Mouse (Mus musculus) gastrocnemius, adult 8-10 months (tissue): Measurements from ENCODE around the gene Fkbp1a. TPM values are rescaled to one million over a fixed set of nuclear protein-coding genes. Genes with fewer than 3 reads are reported as not detected.

ENCODE experiments used
- DNase-seq, 2 experiments: peaks; one replicate each; pipeline ENCODE4 v3.0.0; 2022; ENCODE audit warnings: low spot score in 2 of 2
- total RNA-seq, 4 experiments: library from RNA; stranded (reverse); gene quantifications; 2 replicates each; pipeline ENCODE4 v1.2.4; 2022

Fkbp1a gene
- total RNA-seq, result 100 to 1,000 TPM; 185 to 209 (median 194) TPM

DNA sequence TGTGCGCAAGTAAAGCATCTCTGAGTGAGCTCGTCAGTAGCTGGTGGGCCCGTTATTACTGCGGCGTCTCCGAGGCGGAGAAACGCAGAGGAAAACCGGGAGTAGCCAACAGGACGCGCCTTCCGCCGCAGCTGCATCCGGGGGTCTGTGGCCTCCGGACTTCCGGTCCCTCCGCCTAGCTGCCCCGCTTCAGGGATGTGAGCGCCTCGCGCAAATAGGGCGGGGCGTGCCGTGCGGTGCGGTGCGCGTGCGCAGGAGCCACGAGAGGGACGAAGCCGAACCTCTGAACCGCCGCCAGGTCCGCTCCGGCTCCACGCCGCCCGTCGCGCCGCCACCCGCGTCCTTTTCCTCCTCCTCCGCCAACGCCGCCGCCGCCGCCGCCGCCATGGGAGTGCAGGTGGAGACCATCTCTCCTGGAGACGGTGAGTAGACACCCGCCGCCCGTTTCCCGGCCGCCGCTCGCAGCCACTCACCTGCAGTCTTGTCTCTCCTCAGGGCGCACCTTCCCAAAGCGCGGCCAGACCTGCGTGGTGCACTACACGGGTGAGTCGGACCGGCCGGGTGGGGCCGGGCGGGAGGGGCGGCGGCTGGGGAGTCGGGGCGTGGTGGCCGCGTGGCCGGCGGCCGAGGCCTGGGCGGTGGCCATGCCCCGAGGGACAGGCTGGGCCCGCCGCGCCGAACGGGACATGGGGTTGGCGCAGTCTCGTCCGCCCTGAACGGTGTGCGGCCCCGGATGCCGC is at the start of gene Fkbp1a:
Gene Fkbp1a (plus strand): TSS at position 161 of the 740 bp plus-strand sequence.
- DNase-seq, result peak; percentile 94 to 97

DNA sequence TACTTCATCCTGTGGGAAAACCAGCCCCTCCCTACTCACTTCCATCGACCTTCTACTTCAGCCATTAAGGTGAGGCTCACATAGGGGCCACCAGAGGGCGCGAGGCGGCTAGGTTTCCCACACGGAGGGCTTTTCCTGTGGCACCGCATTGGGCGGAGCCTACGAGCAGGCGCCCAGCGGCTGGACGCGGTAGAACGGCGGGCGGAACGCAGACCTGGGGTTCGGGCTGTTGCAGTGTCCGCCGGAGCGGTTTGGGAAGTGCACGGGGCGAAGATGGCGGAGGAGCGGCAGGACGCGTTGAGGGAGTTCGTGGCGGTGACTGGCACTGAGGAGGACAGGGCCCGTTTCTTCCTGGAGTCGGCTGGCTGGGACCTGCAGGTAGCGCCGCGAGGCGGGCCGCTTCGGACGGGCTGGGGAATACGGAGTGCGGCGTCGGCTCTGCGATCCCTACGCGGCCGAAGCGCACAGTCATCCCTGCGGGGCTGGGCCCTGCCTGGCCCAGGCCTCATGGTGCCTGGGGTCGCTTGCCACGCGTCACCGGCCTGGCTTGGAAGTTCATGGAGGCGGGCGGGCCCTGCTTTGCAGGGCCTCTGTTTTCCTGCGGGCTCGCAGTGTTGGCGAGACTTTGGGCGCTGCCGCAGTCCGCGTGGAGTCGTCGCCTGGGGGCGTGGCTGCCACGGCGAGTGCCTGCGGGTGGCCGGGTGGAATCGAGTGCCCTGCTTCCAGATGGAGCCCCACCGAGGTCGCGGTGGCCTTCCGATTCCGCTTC is 48.1 kb upstream of the Fkbp1a start, which contains the start of gene Nsfl1c:
Gene Nsfl1c (plus strand): TSS at position 148 of the 769 bp plus-strand sequence.
- peak; percentile 85 to 91 for DNase-seq

DNA sequence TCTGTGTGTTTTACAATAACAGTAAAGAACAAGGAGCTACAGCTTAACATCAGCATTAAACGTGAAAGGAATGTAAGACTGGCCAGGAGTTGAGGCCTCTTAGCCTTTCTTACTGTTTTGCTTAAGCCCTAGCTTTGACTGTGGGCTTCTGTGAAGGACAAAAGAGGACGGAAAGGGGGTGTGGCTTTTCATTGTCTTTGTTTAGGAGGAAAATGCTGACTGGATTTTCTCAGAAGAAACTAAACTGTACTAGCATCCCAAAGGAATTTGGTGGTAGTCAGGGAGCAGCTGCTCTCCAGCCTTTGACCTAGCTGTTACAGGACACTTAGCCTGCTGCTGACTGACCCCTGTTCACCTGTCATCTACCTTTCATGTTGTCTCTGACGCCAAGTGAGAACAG is 43.9 kb upstream of the Fkbp1a start:
- DNase-seq, result no peak

DNA sequence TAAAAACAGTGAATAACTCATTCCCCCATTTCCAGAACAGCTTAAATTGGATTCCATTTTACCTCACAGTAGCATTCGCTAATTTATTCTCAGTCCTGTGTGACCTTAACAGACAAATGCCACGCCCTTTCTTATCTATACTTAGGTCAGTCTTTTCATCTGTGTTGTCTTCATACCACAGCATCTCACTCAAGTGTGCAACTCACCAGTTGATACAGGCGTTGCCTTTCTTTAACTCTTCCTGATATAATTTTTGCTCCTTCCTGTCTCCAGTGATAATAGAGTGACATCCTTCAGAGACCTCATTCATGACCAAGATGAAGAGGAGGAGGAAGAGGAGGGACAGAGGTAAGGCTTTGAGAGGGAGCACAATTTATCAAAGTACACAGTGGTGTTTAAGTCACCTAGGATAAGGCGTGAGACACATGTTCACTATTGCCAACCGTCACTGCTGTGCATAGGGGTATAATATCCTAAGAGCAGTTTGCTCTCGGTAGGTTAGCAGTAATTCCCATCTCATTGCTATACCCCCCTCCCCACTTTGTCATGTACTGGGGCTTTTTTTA is 41.8 kb upstream of the Fkbp1a start:
- no peak for DNase-seq

DNA sequence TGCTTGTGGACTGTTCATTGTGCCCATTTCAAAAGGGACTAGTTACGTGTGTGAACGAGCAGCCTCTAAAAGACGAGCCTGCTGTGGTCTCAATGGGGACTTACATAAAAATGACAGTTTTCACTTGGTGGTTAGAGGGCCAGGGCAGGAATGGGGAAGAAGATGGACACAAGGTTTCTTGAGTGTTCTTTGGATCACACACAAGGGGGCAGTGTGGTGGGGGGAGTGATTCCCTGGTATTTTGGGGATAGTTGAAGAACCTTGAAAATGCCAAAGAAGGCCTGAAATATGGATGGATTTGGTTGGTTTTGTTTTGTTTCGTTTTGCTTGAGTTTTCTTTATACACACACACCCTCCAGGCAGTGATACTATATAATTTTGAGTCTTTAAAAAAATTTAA is 38.1 kb upstream of the Fkbp1a start:
- no peak for DNase-seq

DNA sequence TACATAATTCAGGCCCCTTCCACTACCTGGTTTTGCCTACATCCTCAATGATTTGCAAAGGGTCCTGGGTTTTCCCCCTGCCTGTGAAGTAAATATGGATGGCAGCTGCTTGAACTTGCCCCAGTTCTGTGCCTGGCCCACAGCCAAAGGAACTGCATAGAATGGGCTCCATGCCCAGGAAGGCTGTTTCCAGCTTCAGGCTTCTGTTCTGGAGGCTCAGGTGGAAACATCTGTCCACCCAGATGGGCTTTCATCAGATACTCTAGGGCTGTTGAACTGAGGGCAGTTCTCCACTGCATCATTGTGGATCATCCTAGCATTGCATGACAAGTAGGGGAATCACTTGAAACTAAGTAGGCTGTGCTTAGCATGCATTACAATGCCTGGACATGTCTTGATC is 30.1 kb upstream of the Fkbp1a start:
- peak; percentile 22 to 38 for DNase-seq

DNA sequence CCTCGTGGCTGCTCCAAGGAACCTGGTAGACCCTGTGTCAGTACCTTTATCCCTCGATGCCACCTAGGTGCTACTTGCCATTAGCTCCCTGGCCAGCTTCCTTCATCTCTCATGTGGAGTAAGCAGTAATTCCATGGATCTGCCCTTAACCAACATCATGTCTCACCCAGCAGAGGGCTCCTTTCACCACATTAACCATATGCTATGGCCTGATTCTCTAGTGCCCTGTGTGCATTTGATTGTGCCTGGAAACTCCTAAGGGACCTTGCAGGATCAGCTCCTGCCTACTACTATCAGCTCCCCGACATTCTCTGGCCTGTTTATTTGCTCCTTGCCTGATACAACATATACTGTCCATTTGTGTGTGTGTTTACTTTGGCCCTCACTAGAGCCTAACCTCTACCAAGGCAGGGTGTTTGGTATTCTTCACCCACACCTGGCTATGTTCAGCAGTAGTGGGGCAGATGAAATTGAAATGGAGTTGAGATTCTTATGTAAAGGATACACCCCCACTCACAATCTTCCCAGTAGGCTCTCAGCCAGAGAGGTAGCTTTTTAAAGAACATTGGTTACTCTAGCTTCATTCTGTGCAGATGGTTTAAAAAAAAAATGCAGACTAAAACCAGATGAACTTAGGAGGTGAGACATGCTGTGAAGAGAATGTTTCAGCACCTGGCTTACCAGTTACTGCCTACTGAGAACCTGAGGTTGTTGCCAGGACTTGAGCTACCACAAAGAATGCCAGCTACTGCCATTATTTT is 28.6 kb upstream of the Fkbp1a start:
- DNase-seq, result no peak

DNA sequence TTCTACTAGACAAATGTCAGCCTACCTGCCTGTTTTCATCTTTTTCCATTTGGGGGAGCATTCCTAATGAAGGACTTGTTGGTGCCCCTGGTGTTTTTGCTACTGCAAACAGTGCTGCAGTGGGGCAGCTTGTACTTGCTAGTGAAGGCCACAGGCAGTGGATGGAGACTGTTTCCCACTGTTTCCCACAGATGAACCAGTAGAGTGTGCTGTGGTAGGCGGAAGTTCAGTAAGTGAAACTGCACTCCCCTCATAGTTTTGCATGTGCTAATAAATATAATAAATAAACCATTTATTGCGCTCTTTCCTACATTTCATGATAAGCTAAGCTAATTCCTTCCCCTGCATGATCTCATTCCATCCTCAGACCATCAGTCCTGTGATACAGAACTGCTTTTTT is 23.3 kb upstream of the Fkbp1a start:
- DNase-seq, result no peak

DNA sequence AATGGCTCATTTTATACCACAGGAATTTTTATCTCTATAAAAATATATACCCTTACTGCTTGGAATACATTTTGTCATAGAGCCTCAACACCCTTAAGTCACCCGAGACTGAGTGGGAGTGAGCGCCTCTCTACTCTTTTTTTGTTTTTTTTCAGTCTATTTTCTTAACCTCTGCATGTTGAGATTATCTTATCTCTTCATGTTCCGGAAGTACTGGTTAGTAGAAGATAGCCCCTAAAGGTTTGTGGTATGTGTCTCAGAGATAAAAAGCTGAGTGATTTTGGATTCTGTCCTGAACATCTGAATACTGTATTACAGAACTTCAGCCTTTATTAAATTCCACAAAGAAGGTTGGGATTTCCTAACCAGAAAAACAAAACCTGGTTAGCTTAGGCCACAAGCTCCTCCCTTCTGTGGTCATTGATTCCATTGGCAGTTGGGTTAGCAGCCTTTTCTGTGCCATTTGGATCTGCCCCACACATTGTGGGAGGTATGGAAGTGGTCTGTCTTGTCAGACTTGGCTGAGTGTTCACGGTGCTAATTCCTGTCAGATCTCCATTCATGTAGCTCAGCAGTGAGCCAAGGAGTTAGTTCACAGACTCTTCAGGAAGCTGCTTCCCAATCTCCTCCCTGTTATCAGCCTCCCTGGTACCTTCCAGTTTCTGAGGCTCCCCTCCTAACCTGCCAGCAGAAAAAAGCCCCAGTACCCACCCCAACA is 17.8 kb upstream of the Fkbp1a start:
- DNase-seq, result no peak

DNA sequence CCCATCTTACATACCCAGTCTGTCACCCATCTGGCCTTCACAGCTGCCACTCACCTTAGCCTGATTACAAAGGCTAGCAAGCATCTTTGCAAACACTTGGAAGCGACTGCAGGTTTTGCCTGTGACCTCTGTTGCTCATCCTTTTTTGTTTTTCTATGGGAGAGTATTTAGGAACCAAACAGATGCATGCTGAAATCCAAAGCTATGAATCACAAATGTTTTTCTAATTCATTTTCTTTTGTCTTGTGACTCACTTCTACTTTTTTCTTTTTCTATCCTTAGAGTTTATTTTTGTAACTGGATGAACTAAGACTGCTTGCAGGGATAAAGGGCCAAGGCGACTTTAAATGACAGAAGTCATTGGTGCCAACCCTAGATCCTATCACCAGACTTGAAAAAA is 16.8 kb upstream of the Fkbp1a start:
- no peak for DNase-seq

DNA sequence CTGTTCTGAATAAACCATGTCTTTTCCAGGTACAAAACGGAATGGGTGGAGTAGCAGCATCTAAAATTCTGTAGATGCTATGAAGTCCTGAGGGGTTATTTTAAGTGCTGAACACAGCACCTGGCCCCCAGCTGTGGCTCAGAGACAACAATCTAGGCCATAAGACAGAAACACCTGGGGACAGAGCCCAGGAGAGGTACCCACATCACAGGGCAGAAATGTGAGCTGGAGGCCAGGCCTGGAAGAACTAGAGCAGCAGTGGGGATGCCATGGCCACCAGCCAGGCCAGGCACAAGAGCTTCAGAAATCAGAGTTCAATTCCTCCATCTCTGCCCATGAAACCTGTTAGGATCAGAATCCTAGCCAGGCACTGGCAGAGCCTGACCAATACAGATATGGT is 14.2 kb upstream of the Fkbp1a start:
- DNase-seq, result no peak

DNA sequence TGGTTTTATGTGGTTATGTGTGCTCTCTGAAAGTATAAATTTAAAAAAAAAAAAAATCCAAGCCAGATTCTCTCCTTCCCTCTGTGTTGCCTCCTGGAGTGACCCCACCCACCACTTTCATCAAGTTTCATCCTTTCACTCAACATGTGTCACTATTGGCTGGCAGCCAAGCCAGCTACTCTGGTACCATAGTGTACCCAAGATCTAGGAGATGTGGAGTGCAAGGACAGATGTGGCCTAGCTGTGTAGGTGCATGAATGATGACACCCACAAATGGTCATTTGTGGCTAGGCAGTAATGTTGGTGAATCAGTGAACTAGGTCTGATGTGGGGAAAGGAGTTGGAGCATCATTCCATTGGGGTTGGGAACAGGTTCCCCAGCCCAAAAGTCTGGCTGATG is 13.1 kb upstream of the Fkbp1a start:
- no peak for DNase-seq

DNA sequence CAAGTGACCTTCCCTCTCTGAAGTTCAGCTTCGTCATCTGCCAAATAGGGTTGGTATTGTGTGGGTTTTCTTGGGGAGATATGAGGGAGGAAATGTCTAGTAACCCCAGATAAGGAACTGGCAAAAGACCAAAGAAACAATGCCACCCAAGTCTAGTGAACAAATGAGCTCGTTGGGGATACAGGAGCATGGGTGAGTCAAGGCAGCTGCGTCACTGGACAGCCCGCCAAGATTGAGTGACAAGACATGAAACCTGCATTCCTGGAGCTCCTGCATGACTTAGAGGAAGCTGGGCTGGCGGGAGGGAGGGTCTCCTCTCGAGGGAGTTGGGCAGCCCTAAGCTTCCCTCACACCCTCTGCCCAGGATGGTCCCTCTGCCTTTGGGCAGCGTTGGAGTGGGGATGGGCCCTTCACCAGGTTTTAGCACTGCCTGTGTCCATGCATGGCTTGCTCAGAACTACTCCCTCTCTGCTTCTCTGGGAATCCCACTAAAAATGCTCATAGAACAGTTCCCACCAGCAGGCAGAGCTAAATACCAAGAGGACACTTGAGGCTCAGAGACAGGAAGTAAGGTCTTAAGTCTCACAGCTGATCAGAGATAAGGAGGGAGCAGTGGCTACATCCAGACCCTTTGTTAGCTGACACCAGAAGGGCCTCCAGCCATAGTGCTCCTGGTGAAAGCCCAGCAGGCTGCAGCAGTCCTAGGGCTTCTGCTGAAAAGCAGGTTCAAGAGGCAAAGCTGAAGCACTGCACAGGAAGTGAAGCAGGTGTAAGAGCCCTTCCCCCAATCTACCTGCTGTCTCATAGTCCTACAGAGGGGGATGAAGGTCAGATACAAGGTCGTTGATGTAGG is 11.7 kb upstream of the Fkbp1a start:
- no peak for DNase-seq

DNA sequence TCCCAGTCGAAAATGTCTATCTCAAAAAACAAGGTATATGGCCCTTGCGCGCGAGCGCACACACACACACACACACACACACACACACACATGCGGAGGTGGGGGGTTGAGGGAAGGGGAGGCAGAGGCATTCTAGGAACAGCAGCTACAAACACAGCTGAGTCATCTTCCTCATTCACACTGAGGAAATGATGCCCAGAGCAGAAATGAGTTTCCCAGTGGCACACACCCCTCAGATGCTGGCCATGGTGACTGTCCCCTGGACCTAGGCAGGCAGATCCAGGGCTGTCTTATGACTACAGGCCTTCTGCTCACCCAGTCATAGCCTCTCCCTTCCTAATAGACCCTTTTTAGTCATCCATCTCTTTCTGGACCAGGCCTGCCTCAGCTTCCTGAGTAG is 8.7 kb upstream of the Fkbp1a start:
- DNase-seq, result no peak

DNA sequence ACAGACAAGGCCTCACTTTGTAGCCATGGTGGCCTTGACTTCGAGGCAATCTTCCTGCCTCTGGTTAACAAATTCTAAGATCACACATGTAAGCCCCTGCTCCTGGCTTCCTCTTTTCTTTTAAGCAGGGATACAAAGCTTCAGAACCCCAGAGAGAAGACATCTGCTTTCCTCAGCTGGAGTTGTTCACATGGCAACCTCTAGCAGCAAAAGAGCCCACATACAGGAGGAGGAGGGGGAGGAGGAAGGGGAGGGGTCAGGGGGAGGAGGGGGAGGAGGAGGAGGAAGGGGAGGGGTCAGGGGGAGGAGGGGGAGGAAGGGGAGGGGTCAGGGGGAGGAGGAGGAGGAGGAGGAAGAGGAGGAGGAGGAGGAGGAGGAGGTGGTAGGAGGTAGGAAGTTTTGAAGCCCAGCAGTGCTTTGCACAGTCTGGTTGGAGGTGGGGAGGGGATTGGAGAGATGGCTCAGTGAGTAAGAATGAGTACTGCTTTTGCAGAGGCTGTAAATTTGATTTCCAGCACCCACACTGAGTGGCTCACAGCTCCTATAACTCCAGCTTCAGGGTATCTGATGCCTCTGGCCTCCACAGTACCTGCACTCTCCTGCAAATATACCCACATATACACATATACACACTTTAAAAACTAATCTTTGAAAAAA is 6.2 kb upstream of the Fkbp1a start:
- no peak for DNase-seq

DNA sequence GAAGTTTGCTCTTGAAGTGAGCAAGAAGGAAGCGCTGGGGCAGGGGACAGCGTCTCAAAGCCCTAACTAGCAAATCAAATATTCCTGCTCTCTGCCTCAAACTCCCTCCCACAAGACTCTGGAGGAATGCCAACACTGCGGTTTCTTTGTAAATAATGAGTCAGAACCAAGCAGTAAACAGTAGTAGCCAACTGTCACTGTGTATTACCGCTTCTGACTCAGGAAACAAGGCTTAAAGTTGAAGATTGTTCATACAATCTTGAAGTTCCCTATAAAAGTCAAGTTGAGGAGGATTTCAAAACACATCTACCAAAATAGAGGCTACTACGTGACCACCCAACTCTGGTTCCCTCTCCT is 5.7 kb upstream of the Fkbp1a start:
- no peak for DNase-seq

DNA sequence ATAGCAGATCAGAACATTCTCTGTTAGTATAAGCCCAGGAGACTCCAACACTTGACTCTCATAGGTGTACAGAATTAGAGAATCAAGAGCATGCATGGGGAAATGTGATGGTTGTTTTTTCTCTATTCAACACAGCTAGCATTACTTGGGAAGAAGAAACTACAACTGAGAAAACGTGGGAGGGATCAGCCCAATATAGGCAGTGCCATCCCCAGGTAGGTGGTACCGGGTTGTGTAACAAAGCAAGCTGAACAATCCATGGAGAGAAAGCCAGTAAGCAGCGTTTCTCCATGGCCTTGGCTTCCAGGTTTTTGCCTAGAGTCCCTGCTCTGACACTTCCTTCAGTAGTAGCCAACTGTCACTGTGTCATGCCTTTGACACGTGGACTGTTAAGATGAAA is 3.6 kb upstream of the Fkbp1a start:
- no peak for DNase-seq

DNA sequence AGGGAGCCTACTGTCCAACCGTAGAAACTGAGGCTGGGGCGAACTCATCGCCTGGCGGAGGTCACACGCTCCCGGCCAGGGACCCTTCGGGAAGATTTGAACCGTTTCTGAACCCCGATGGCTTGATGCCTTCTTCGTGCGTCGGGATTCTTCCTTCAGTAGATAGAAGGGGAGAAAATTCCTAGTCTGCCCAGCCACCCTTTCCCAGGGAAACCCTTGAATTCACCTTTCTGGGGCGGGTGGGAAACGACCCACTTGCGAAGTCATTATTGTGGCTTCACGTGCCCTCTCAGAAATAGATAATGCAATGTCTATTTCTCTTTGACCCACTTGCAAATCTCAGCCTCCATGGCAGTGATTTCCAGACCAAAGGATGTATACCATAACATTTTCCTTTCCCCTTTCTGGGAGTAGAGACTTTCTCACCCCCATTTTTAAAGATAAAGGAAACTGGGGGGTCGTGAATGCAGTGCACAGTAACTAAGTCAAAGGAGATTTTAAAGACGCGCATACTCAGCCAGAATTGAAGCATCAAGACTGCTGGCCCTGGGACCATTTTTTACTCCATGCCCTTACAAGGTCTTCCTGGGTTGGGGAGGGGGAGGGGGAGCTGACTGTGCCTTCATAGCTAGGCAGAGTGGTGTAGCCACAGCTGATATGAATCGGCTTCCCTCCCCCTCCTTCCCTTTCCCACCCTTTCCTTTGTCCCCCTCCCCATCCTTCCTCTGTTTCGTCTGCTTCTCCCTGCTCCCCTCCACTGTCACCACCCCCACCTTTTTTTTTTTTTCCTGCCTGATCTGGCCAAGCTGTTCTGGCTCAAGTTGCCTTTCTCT is 996 bp downstream of the Fkbp1a start:
- DNase-seq, result no peak

DNA sequence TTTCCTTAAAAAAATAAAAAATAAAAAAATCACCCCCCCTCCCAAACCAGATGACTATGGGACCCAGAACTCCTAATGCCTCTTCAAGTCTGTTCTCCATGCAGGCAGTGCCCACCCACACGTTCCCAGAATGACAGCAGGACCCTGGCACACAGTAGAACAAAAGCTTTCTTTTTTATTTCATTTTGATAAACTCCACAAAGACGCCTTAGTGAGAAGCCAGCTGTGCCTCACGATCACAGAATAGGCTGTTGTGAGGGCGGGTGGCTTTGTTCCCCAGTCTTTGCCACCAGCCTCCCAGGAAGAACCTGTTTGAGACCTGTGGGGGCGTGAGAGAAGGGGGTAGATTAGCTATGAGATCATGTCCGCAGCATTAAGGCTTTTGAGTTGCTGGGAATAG is 2.4 kb downstream of the Fkbp1a start:
- DNase-seq, result no peak
